Comparison of ENCODE assay signal across 19 mouse cellular contexts in the genomic region with DNA sequence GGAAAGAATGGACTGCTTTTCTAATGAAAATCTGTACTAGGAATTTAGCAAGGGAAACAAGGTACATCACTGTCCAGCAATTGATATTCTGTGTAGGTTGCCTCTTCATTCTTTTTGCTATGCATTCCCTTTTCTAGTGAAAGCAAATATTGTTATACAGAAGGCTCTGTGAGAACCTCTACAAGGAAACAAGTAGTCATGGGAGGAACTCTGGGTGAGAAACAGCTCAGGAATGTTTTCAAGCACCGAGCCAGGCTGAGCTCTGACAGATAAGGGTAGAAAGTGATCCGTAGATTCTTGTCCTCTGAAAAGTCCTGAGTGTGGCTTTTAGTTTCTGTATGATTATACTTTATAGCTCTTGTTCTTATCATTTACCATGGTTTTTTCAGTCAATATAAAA. TPM values are rescaled to one million over a fixed set of nuclear protein-coding genes. Genes with fewer than 3 reads are reported as not detected.
DNase-seq lines count a peak whose midpoint lies in the region; ATAC-seq and TF ChIP-seq lines count a peak whose summit lies in the region.
"Had no signal": no experiment of that assay in that cellular context is flagged by ENCODE, and none has a peak within 500 bp of the region (broad histone marks: within the 10 kb centered on the region; RNA-seq: fewer than 3 reads in every experiment).

No protein-coding gene starts in this region.

- H3K27ac ChIP-seq in heart, embryonic 14.5 days (replicated peaks in 1 of 2; ENCODE audit: control insufficient read depth in 1 of 2, insufficient read depth in 1 of 2, low read depth in 2 of 2, low read length in 2 of 2) = peak overlapping the region in 1 of 2 experiments; percentile 64; a peak in 3 of 4 replicates
- no peak overlapping the region for H3K27ac ChIP-seq in thymus, adult 2 months (ENCODE audit: control insufficient read depth, insufficient read depth, low read length)
- no peak overlapping the region for H3K27ac ChIP-seq in limb, embryonic 10.5 days
- H3K27ac ChIP-seq in hindbrain, embryonic 11.5 days (ENCODE audit: low read depth, low read length) = no peak overlapping the region
- H3K27ac ChIP-seq: embryonic facial prominence, embryonic 10.5 days; heart, adult 2 months; liver, embryonic 14.5 days; neural tube, embryonic 13.5 days; stomach, embryonic 15.5 days had no signal

- peaks cover 2 to 10% of the 10 kb centered on the region in 2 experiments; a peak in 3 of 4 replicates for H3K4me1 ChIP-seq in heart, embryonic 14.5 days (ENCODE audit: control insufficient read depth in 2 of 2, insufficient read depth in 2 of 2, low read length in 2 of 2)
- no peaks in the 10 kb centered on the region for H3K4me1 ChIP-seq in thymus, adult 2 months (replicated peaks; ENCODE audit: control insufficient read depth, insufficient read depth, low read length)
- H3K4me1 ChIP-seq in limb, embryonic 10.5 days = peaks cover 4% of the 10 kb centered on the region; the same call in 1 of the 2 replicates
- no peaks in the 10 kb centered on the region for H3K4me1 ChIP-seq in hindbrain, embryonic 11.5 days (replicated peaks; ENCODE audit: control insufficient read depth, insufficient read depth, low read length)
- H3K4me1 ChIP-seq: embryonic facial prominence, embryonic 10.5 days; neural tube, embryonic 13.5 days; stomach, embryonic 15.5 days had no signal

- peak; percentile 9 for DNase-seq in embryo, embryonic 10 days (ENCODE audit: low spot score)
- no peak for DNase-seq in embryo, embryonic 11 days
- peak; percentile 33 for DNase-seq in urinary bladder, postnatal 14 days (ENCODE audit: low spot score)
- no peak for DNase-seq in urinary bladder, postnatal 25 days (ENCODE audit: low spot score)
- no peak for DNase-seq in thymus, adult 2 months
- DNase-seq in limb, embryonic 10.5 days (ENCODE audit: low spot score) = no peak
- no peak for DNase-seq in hindbrain, embryonic 11.5 days (ENCODE audit: low spot score)
- DNase-seq: B cell, adult 2 months; cerebellum, postnatal 10 days; kidney, postnatal 10 days; layer of hippocampus, adult 9-11 months; left cerebral cortex, postnatal 4 days; thymus, postnatal 25 days had no signal

- no peak for TF ChIP-seq POLR2A in thymus, adult 2 months (IDR thresholded peaks at IDR 0.05; ENCODE audit: control insufficient read depth, extremely low read depth, insufficient read depth, low read length, poor library complexity)

- TF ChIP-seq CTCF in thymus, adult 2 months (IDR thresholded peaks at IDR 0.05; ENCODE audit: borderline replicate concordance, control insufficient read depth, extremely low read depth, insufficient read depth, low read length, poor library complexity) = no peak

- no peaks in the 10 kb centered on the region for H3K27me3 ChIP-seq in heart, embryonic 14.5 days (ENCODE audit: control insufficient read depth, insufficient read depth, low read length)
- H3K27me3 ChIP-seq in thymus, adult 2 months (ENCODE audit: control insufficient read depth, insufficient read depth, low read length) = no peaks in the 10 kb centered on the region
- H3K27me3 ChIP-seq in limb, embryonic 10.5 days (ENCODE audit: low read depth, poor library complexity, severe bottlenecking) = no peaks in the 10 kb centered on the region
- H3K27me3 ChIP-seq in hindbrain, embryonic 11.5 days (ENCODE audit: control insufficient read depth, insufficient read depth, low read length) = no peaks in the 10 kb centered on the region
- H3K27me3 ChIP-seq: neural tube, embryonic 13.5 days; stomach, embryonic 15.5 days had no signal

- H3K9me3 ChIP-seq in heart, embryonic 14.5 days (ENCODE audit: control insufficient read depth, low read length) = no peaks in the 10 kb centered on the region
- H3K9me3 ChIP-seq in limb, embryonic 10.5 days (replicated peaks) = no peaks in the 10 kb centered on the region
- H3K9me3 ChIP-seq in hindbrain, embryonic 11.5 days (ENCODE audit: control insufficient read depth, low read length) = no peaks in the 10 kb centered on the region
- H3K9me3 ChIP-seq: embryonic facial prominence, embryonic 10.5 days; neural tube, embryonic 13.5 days; stomach, embryonic 15.5 days had no signal

- no peaks in the 10 kb centered on the region for H3K36me3 ChIP-seq in heart, embryonic 14.5 days (ENCODE audit: control insufficient read depth, insufficient read depth, low read length)
- H3K36me3 ChIP-seq in thymus, adult 2 months (ENCODE audit: control insufficient read depth, insufficient read depth, low read length) = no peaks in the 10 kb centered on the region
- no peaks in the 10 kb centered on the region for H3K36me3 ChIP-seq in limb, embryonic 10.5 days
- H3K36me3 ChIP-seq in hindbrain, embryonic 11.5 days (ENCODE audit: control insufficient read depth, insufficient read depth, low read length) = no peaks in the 10 kb centered on the region
- H3K36me3 ChIP-seq: embryonic facial prominence, embryonic 10.5 days; stomach, embryonic 15.5 days had no signal

- ATAC-seq in heart, embryonic 14.5 days (ENCODE audit: insufficient number of reproducible peaks, insufficient read depth, low FRiP score, low read depth) = no peak
- ATAC-seq in hindbrain, embryonic 11.5 days (ENCODE audit: low FRiP score) = no peak

- H3K9ac ChIP-seq in heart, embryonic 14.5 days (ENCODE audit: low read length) = no peak overlapping the region
- no peak overlapping the region for H3K9ac ChIP-seq in hindbrain, embryonic 11.5 days (ENCODE audit: low read depth, low read length)
- H3K9ac ChIP-seq: liver, embryonic 14.5 days; neural tube, embryonic 13.5 days; stomach, embryonic 15.5 days had no signal

- 0% methylated on average over 2 of the region's 2 CpGs for WGBS in heart, embryonic 14.5 days
- 98% methylated on average over 2 of the region's 2 CpGs for WGBS in thymus, adult 2 months
- 49% methylated on average over 2 of the region's 2 CpGs for WGBS in limb, embryonic 10.5 days
- WGBS in hindbrain, embryonic 11.5 days = 55% methylated on average over 2 of the region's 2 CpGs

- 0 out of 2 replicates have a peak overlapping the region, but pooled peaks have one; percentile 3 for H3K4me2 ChIP-seq in heart, embryonic 14.5 days (ENCODE audit: low read length)
- H3K4me2 ChIP-seq in hindbrain, embryonic 11.5 days (replicated peaks; ENCODE audit: low read depth, low read length) = no peak overlapping the region
- H3K4me2 ChIP-seq: neural tube, embryonic 13.5 days; stomach, embryonic 15.5 days had no signal

- H3K4me3 ChIP-seq in heart, embryonic 14.5 days (ENCODE audit: control insufficient read depth in 1 of 2, insufficient read depth in 1 of 2, low read depth in 1 of 2, low read length in 2 of 2) = no peak overlapping the region
- no peak overlapping the region for H3K4me3 ChIP-seq in thymus, adult 2 months (ENCODE audit: control insufficient read depth, insufficient read depth, low read length)
- H3K4me3 ChIP-seq in limb, embryonic 10.5 days = no peak overlapping the region
- no peak overlapping the region for H3K4me3 ChIP-seq in hindbrain, embryonic 11.5 days (ENCODE audit: low read depth, low read length)
- H3K4me3 ChIP-seq: embryonic facial prominence, embryonic 10.5 days; heart, adult 2 months; neural tube, embryonic 13.5 days; stomach, embryonic 15.5 days had no signal

RNA-seq across cellular contexts. Expression of gene Fam71d, which starts 51.2 kb away (rescaled TPM):
- not detected in 2 replicates for polyA plus RNA-seq in heart, embryonic 14.5 days (2014; fragmentation: Nextera tagmentation; extraction: Ambion mirVana)
- not detected in 2 replicates for polyA plus RNA-seq in thymus, adult 2 months (2012; rRNA removed)
- polyA plus RNA-seq in limb, embryonic 10.5 days (2016; fragmentation: Nextera tagmentation; extraction: Ambion mirVana) = not detected in 2 replicates
- polyA plus RNA-seq in hindbrain, embryonic 11.5 days (2014; fragmentation: Nextera tagmentation; extraction: Ambion mirVana) = 0.19 TPM in 1 of 2 replicates, not detected in the other
- polyA plus RNA-seq: embryonic facial prominence, embryonic 10.5 days; liver, embryonic 14.5 days; stomach, embryonic 15.5 days had no signal

Comparison
In these comparisons a context has a peak if more than half of its experiments do, and no peak if none do; other contexts are left out.
1. DNase-seq: peak in embryo, embryonic 10 days (single experiment) and urinary bladder, postnatal 14 days (single experiment); none in embryo, embryonic 11 days (single experiment), urinary bladder, postnatal 25 days (single experiment), thymus, adult 2 months (single experiment), limb, embryonic 10.5 days (single experiment) and hindbrain, embryonic 11.5 days (single experiment).